Mouse (Mus musculus) small intestine, adult 2 months (tissue): ENCODE measurements around the gene Rpl32.

Experiments
- CTCF ChIP-seq: fragments of 200-500 bp; IDR thresholded peaks from 2 replicates; pipeline ENCODE4 v1.5.1; 2012; ENCODE audit warnings: low read depth, mild to moderate bottlenecking, control low read depth, inconsistent platforms, low read length, moderate library complexity, mixed read lengths; ENCODE audit not compliant: insufficient replicate concordance, insufficient read length; ENCODE audit errors: extremely low read depth
- POLR2A ChIP-seq: fragments of 200-500 bp; IDR thresholded peaks from 2 replicates; pipeline ENCODE4 v1.6.1; 2012; ENCODE audit warnings: low read depth, mild to moderate bottlenecking, control low read depth, inconsistent platforms, low read length, moderate library complexity

GRCm38 (mm10) chr6:115782781-115783180 lies 25.8 kb downstream of the Rpl32 start:
- TF ChIP-seq CTCF (no peak), POLR2A (no peak)
